Mouse (Mus musculus) spleen, postnatal 4 days (tissue): ENCODE measurements at regions not wholly inside any gene's neighbourhood (a gene's known extent, or its start where the extent isn't known, plus 50 kb on each side); places are given as distances from the start of the nearest gene placed in this dataset.
A peak's percentile ranks its signal among the peaks of the same experiment; 100 is the strongest.

ENCODE experiments used
- DNase-seq, 2 experiments: peaks; one replicate each; pipeline ENCODE4 v3.0.0; 2022; ENCODE audit warnings: low spot score in 2 of 2

- DNase-seq, result no peak
These were observed 153.2 kb downstream of the Qrsl1 start for GRCm38 (mm10) chr10:43748300-43748699.

DNA sequence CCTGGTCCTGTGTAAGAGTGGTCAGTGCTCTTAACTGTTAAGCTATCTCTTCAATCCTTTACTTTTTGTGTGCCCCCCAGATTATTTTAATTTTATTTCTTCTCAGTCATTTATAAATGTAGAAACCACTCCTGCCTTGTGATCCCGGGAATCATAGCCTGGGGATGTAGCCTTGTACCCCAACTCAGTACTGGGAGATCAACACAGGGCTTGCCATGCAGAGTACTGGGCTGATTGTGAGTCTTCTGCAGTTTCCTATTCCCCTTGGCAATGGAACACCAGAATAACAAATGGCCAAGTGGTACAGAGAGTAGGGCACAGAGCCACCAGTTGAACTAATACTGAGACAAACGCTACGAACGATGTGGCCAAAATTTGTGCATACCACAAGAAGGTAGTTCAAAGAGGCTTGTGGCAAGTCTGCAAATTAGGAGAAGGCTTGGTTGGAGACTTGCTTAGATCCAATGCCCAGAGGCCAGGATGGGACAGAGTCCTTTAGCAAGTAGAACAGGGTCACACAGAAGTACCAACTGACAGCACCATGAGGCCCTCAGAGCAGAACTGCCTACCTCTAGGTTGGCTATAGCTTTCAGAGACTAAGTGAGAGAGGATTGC, 151.9 kb downstream of the Qrsl1 start:
- no peak for DNase-seq

GRCm38 (mm10) chr10:43750401-43750800, 151.1 kb downstream of the Qrsl1 start:
- no peak for DNase-seq

GRCm38 (mm10) chr10:43750854-43751253, 150.7 kb downstream of the Qrsl1 start:
- DNase-seq, result peak in 1 of 2 experiments; percentile 60

- DNase-seq, result peak; percentile 66 to 81
These were observed 149.5 kb downstream of the Qrsl1 start for GRCm38 (mm10) chr10:43751881-43752675.

DNA sequence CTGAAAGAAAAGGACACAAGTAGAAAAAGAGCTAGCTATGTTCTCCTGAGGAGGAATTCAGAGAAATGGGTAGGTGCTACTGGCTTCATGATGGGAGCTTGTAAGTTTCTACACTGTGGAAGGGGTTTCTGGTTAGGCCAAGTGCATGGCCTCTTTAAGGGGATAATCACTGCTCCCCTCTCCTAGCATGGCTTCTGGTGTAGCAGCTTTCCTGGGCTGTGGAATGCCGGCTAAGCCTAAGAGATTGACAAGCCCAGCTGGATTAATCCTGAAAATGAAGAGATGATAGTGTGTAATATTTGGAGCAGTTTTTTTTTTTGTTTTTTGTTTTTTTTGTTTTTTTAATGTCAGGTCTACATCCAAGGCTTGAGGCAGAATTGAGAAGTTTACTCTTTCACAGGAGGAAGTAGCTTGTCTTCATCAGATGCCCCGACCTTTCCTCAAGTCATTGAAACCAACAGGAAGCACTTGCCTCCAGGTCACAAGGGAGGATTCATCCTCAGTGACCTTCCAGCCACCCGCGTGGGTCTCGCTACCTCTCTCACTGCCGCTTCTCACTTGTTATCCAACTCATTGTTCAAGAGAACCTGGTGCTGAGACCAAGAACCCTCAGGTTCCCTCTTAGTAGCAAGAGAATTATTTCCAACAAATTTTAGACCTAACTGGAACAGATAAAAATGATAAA, 144.5 kb downstream of the Qrsl1 start:
- DNase-seq, result peak in 1 of 2 experiments; percentile 56

GRCm38 (mm10) chr10:43758124-43759025, 143.2 kb downstream of the Qrsl1 start:
- DNase-seq, result peak in 1 of 2 experiments; percentile 57

DNA sequence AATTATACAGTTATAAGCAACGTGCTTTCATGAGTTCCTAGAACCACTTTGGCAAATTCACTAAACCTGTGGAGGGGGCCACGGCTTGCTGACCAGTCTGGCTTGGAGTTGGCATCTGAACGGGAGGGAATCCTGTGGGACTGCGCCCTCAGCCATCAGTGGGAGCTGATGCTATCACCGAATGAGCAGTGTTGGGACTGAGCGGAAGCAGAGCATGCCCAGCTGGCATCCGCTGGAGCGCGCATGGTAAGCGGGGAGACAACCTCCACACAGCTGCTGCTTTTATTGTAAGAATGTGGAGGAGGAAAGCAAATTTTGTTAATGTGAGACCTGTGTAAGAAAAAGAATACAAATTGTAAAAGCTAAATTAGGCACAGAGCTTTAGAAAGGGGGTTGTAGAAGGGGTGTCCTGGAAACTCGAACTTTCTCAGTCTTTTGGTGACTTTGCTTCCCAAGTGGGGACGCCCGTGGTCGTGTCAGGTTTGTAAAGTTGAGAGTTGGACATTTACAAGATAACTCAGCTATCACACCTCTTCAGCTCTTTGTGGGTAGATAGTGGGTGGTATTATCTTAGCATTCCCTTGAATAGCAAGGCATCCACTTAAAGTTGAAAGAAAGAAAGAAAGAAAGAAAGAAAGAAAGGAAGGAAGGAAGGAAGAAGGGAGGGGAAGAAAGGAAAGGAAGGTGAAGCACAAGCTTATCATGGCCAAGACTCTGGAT, 142.2 kb downstream of the Qrsl1 start:
- DNase-seq, result peak in 1 of 2 experiments; percentile 68

- DNase-seq, result peak in 1 of 2 experiments; percentile 55
These were observed 141.7 kb downstream of the Qrsl1 start for GRCm38 (mm10) chr10:43759906-43760281.

DNA sequence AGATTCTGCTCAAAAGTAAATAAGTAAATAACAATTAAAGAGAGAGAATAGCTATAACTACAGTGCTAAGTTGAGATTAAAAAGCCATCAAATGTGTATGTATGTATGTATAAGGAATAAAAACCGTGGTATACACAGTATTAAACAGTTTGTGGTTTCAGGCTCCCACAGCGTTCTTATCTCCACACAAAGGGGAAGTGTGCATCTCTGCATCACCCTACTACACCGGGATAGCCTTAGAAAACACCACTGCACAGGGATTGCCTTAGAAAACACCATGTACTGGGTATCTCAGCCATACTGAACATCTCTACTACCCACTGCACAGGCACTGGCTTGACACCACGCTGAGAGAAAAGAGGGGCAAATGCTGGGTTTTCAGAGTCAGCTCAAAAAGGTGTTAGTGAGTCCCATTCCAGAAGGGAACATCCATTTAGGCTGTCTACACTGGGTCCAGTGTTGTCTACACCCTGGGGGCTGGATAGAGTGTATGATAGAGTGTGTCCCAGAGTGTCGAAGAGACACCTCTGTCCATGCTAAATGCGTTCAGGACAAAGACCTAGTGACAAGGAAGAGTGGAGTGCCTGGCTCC, 139.5 kb downstream of the Qrsl1 start:
- peak in 1 of 2 experiments; percentile 56 for DNase-seq

DNA sequence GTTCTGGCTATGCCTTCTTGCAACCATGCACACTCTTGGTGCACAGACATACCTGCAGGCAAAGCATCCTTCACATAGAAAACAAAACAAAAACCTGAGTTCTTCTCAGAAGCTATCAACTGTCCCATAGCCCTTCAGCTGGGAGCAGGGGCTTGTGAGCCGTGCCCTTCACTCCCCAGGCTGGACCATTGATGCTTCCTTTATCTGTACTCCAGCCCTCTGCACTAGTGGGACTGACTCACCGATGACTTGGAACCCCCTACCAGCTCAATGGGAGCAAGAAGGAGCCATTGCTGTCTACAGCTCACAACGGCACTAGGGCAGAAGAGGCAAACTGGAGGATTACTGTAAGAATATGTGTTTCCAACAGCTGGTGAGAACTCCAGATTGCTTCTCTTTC, 137.0 kb downstream of the Qrsl1 start:
- peak in 1 of 2 experiments; percentile 60 for DNase-seq

DNA sequence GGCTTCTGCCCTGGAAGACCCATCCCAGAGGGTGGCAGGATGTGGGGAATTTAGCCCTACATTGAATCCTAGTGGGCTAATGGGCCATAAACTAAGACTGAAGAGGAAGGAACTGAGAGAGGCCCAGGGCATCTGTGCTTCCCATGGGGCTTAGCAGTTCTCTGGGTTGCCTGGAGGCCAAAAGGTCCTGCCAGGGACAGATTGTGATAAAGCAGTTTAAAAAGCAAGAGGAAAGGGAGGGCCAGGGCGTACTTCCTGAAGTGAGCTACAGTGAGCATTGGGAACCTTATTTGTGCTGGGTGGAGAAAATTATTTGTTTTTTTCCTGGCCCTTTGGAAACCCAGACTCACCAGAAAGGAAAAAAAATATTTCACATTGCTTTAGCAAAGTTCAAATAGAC, 136.3 kb downstream of the Qrsl1 start:
- DNase-seq, result peak in 1 of 2 experiments; percentile 67

GRCm38 (mm10) chr10:43765829-43766486, 135.6 kb downstream of the Qrsl1 start:
- peak; percentile 40 to 74 for DNase-seq

DNA sequence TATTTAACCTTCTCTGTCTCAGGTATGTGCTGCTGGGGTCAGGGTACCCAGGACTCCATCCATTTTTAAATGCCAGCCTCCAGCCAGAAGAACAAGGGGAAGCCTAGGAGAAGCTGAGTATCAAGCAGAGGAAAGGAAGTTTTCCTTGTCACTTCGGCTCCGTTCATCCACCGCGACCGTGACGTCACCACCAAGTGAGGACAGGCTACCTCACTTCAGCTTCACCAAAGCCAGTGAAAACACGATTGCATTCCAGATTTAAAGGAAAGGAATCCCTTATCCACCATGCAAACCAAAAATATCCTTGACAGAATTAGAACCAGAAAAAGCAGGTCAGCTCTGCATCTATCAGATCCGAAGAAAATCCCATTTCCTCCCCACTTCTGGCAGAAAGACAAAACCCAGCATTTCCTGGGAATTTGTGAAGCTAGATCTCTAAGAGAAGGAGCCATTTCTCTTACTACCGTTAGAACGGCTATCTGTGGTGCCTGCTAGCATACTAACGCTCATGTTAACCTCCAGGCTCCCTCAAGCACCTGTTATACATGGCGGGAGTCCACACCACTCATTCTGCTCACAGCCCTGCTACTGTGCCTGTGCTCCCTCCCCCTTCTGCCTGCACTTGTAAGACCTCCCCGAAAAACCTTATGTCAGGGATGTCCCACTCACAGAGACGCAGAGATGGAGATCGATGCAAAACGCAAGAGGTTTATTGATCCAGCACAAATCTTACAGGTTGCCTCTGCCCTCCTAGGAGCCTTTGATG, 133.4 kb downstream of the Qrsl1 start:
- peak in 1 of 2 experiments; percentile 55 for DNase-seq

DNA sequence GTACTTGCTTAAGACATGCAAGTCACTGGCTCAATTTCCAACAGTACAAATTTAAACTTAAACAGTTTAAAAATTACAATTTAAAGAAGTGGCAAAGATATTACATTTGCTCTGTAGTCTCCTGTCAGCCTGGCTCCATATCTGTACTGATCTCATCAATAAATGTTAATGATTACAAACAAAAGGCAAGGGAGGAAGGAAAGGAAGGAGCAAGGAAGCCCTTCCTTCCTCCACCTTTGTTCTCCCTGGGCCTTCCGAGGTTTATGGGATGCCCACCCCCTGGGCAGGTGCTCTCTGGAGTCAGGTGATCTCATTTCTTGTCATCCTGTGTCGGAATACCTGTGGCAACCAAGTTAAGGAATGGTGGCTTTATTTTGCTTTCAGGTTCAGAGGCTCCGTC, 132.5 kb downstream of the Qrsl1 start:
- DNase-seq, result peak in 1 of 2 experiments; percentile 34

DNA sequence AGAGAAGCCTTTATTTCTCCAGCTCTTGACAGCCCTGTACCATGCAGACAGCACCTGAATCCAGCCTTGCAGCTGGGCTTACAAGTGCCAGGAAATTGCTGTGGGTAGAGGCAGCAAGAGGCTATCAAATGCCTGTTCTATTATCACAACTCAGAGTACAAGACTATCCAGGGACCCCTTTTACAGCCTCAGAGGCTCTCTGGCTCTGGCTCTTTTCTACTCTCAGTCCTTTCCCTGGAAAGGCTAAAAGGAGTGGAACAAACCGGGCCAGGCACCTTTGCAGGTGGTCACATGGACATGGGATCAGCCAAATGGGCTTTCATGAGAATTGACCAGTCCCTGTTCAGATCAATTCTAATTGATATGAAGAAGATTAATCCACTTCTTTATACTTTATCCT, 125.7 kb downstream of the Qrsl1 start:
- no peak for DNase-seq

GRCm38 (mm10) chr10:43777612-43778600, 123.6 kb downstream of the Qrsl1 start:
- no peak for DNase-seq

GRCm38 (mm10) chr10:43780571-43780970, 121.0 kb downstream of the Qrsl1 start:
- DNase-seq, result peak in 1 of 2 experiments; percentile 50
